ENCODE assay signal across 25 mouse cellular contexts in the genomic region with DNA sequence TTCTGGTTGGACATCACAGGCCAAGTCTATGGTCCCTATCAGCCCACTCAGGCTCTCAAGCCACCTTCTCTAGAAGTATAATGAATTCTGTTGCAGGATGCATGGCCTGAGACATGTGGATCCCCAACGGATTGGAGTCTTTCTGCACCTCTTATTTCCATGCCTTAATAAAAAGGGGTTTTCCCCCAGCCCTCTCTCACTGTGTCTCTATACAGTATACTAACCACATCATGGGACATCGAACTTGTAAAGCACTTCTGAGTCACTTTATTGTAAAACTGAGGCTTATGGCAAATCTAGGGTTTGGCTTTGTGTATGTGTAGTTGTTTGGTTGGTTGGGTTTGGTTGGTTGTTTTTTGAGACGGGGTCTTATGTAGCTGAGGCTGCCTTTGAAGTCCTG.
"Had no signal": no experiment of that assay in that cellular context is flagged by ENCODE, and none has a peak within 500 bp of the region (broad histone marks: within the 10 kb centered on the region; RNA-seq: fewer than 3 reads in every experiment).

No protein-coding gene starts in this region.

- H3K4me1 ChIP-seq: heart, embryonic 13.5 days; heart, embryonic 15.5 days; hindbrain, embryonic 13.5 days; hindbrain, embryonic 15.5 days; kidney, embryonic 15.5 days; limb, embryonic 12.5 days; liver, embryonic 13.5 days had no signal

- H3K9me3 ChIP-seq: heart, embryonic 13.5 days; heart, embryonic 15.5 days; hindbrain, embryonic 13.5 days; hindbrain, embryonic 15.5 days; kidney, embryonic 15.5 days; limb, embryonic 10.5 days; limb, embryonic 12.5 days; liver, embryonic 13.5 days had no signal

- H3K36me3 ChIP-seq: heart, embryonic 13.5 days; heart, embryonic 15.5 days; hindbrain, embryonic 13.5 days; hindbrain, embryonic 15.5 days; kidney, embryonic 15.5 days; limb, embryonic 10.5 days; liver, embryonic 13.5 days had no signal

- ATAC-seq: hindbrain, postnatal 0 days; intestine, embryonic 16.5 days had no signal

- H3K27ac ChIP-seq: heart, adult 2 months; heart, embryonic 13.5 days; heart, embryonic 15.5 days; hindbrain, embryonic 13.5 days; hindbrain, embryonic 15.5 days; hindbrain, postnatal 0 days; kidney, embryonic 15.5 days; kidney, postnatal 0 days; left cerebral cortex, adult 2 months; limb, embryonic 10.5 days; limb, embryonic 12.5 days; liver, embryonic 13.5 days had no signal

- H3K4me2 ChIP-seq: heart, embryonic 11.5 days; heart, embryonic 13.5 days; heart, embryonic 15.5 days; hindbrain, embryonic 13.5 days; hindbrain, embryonic 15.5 days; kidney, embryonic 15.5 days; limb, embryonic 12.5 days; liver, embryonic 11.5 days; liver, embryonic 13.5 days had no signal

- H3K27me3 ChIP-seq: heart, embryonic 13.5 days; heart, embryonic 15.5 days; hindbrain, embryonic 13.5 days; hindbrain, embryonic 15.5 days; kidney, embryonic 15.5 days; limb, embryonic 12.5 days; liver, embryonic 13.5 days had no signal

- H3K4me3 ChIP-seq: heart, adult 2 months; heart, embryonic 13.5 days; heart, embryonic 15.5 days; hindbrain, embryonic 13.5 days; hindbrain, embryonic 15.5 days; kidney, embryonic 15.5 days; left cerebral cortex, adult 2 months; limb, embryonic 10.5 days; limb, embryonic 12.5 days; liver, embryonic 13.5 days had no signal

- DNase-seq: gastrocnemius, postnatal 14 days; heart, adult 2 months; heart, postnatal 14 days; heart, postnatal 36 days; kidney, adult 11 months; kidney, adult 2 months; kidney, adult 9 months; kidney, postnatal 14 days; kidney, postnatal 36 days; layer of hippocampus, adult 9-11 months; liver; liver, embryonic 13.5 days had no signal

- H3K9ac ChIP-seq: heart, embryonic 13.5 days; heart, embryonic 15.5 days; hindbrain, embryonic 13.5 days; hindbrain, embryonic 15.5 days; kidney, embryonic 15.5 days; limb, embryonic 12.5 days; liver, embryonic 13.5 days had no signal
